Mouse (Mus musculus): ENCODE data around the gene Tmem108.

Gene Tmem108

GRCm38 (mm10) chr9:103548606-103549005 is 213.0 kb downstream of the Tmem108 start:
- DNase-seq (ENCODE audit: low spot score in 2 of 2): no peak

GRCm38 (mm10) chr9:103546695-103547645 is 214.7 kb downstream of the Tmem108 start:
- DNase-seq (ENCODE audit: low spot score in 2 of 2): no peak

GRCm38 (mm10) chr9:103545729-103546128 is 215.9 kb downstream of the Tmem108 start:
- DNase-seq (ENCODE audit: low spot score in 2 of 2): no peak

GRCm38 (mm10) chr9:103545271-103545670 is 216.4 kb downstream of the Tmem108 start:
- DNase-seq (ENCODE audit: low spot score in 2 of 2): no peak

- no peak for DNase-seq (ENCODE audit: low spot score in 2 of 2)
Observed at GRCm38 (mm10) chr9:103544599-103544998, 217.0 kb downstream of the Tmem108 start.

GRCm38 (mm10) chr9:103540518-103540917 is 221.1 kb downstream of the Tmem108 start:
- DNase-seq (ENCODE audit: low spot score in 2 of 2): no peak

GRCm38 (mm10) chr9:103538047-103538816 is 223.4 kb downstream of the Tmem108 start:
- DNase-seq (ENCODE audit: low spot score in 2 of 2): no peak

GRCm38 (mm10) chr9:103536059-103536634 is 225.5 kb downstream of the Tmem108 start:
- no peak for DNase-seq (ENCODE audit: low spot score in 2 of 2)

GRCm38 (mm10) chr9:103525041-103525537 is 236.5 kb downstream of the Tmem108 start:
- DNase-seq (ENCODE audit: low spot score in 2 of 2): no peak

GRCm38 (mm10) chr9:103524600-103524999 is 237.0 kb downstream of the Tmem108 start:
- DNase-seq (ENCODE audit: low spot score in 2 of 2): no peak

- DNase-seq (ENCODE audit: low spot score in 2 of 2): no peak
Observed at GRCm38 (mm10) chr9:103523742-103524403, 237.8 kb downstream of the Tmem108 start.

- no peak for DNase-seq (ENCODE audit: low spot score in 2 of 2)
Observed at GRCm38 (mm10) chr9:103523008-103523407, 238.6 kb downstream of the Tmem108 start.

- no peak for DNase-seq (ENCODE audit: low spot score in 2 of 2)
Observed at GRCm38 (mm10) chr9:103513884-103514283, 247.8 kb downstream of the Tmem108 start.

GRCm38 (mm10) chr9:103512257-103512656 is 249.4 kb downstream of the Tmem108 start:
- no peak for DNase-seq (ENCODE audit: low spot score in 2 of 2)

- no peak for DNase-seq (ENCODE audit: low spot score in 2 of 2)
Observed at GRCm38 (mm10) chr9:103506968-103507584, 254.6 kb downstream of the Tmem108 start.

- no peak for DNase-seq (ENCODE audit: low spot score in 2 of 2)
Observed at GRCm38 (mm10) chr9:103505067-103505466, 256.6 kb downstream of the Tmem108 start.

GRCm38 (mm10) chr9:103504646-103505045 is 257.0 kb downstream of the Tmem108 start:
- DNase-seq (ENCODE audit: low spot score in 2 of 2): no peak

GRCm38 (mm10) chr9:103503586-103504298 is 257.9 kb downstream of the Tmem108 start:
- DNase-seq (ENCODE audit: low spot score in 2 of 2): no peak

GRCm38 (mm10) chr9:103502655-103503054 is 259.0 kb downstream of the Tmem108 start:
- no peak for DNase-seq (ENCODE audit: low spot score in 2 of 2)

GRCm38 (mm10) chr9:103501861-103502364 is 259.7 kb downstream of the Tmem108 start:
- no peak for DNase-seq (ENCODE audit: low spot score in 2 of 2)

All from heart, adult 9 months (tissue).